Mouse (Mus musculus): ENCODE data around the gene Jak2. TPM values are rescaled to one million over a fixed set of nuclear protein-coding genes. Genes with fewer than 3 reads are reported as not detected.

Jak2 gene
- total RNA-seq, 2 experiments from 2014 or later: 27.2 to 31.4 TPM

- peak; percentile 70 to 73 for DNase-seq
Measured at GRCm38 (mm10) chr19:29253728-29254127, 2.1 kb downstream of the Jak2 start.

DNA sequence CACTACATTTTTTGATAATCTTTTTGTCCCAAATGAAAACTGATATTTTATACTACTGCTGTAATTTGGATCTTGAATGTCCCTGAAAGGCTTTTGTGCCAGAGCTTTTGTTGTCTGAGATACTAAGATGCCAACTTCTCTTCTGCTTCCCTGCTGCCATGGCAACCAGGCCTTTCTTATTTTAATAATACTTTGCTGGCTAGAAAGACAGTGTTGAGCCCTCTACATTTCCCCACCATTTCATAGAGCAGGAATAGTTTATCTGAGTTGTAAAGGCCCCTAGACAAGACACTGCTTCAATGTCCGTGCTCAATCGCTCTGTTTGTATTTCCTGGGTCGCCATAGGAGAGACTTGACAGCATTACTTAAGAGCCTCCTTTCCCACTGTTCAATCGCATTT, 3.0 kb downstream of the Jak2 start:
- DNase-seq: no peak

DNA sequence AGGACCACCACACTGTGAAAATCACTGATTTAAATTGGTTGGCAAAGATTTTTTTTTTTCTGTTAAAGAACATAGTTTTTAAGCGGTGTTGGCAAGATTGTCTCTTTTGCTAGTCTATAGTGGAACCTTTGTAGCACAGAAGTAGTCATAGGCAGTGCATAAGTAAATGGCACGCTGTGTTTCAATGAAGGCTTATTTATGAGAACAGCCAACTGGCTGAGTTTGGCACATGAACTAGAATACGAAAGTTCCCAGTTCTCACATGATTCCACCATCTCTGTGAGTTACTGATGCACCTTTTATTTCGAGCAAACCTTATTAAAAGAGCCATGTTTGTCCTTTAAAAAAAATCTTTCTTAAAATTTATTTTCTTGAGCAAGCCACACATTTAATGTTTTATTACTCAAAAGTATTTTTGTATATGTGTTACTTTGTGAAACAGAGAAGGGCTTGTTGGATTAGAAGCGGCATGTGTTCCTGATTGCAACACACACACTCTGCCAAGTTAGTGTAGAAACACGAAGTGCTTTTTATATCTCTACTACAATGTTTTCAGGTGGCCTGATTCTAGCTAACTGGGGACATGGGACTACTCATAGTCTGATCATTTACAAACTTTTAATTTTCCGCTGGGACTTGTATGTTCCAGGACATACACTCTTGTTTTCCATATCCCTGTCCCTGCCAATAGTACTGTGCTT, 3.8 kb downstream of the Jak2 start:
- no peak for DNase-seq

DNA sequence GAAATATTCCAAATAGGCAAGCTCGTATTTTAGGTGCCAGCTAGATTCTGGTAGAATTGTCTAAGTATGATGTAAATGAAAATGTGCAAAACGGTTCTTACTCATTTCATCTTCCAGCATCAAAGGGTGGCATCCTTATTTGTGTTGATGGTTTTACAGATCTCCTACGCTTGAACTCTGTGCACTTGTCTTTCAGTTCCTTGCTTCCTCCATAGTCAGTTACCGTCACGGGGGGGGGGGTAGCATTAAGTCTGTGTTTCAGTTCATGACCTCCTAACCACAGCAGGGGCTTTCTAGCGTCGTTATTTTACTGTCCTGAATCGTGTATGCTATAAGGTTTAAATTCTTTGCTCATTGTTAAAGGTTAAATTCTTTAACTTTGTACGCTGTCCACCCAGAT, 10.0 kb downstream of the Jak2 start:
- DNase-seq: no peak

DNA sequence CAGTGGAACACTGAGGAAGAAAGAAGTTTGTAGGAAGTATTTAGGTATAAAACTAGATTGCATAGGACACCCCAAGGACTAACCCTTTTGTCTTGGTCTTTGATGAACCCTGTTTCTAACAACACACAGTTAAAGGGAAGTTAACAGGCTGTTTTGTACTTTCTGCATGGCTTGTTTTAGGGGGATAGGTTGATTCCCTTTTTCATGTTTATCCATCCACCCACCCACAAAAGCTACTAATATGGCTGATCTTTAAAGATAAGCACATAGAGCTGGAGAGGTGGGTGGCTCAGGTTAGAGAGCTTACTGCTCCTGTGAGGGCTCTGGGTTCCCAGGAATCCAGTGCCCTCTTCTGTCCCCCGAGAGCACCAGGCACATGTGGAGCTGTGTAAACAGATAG, 11.9 kb downstream of the Jak2 start:
- no peak for DNase-seq

DNA sequence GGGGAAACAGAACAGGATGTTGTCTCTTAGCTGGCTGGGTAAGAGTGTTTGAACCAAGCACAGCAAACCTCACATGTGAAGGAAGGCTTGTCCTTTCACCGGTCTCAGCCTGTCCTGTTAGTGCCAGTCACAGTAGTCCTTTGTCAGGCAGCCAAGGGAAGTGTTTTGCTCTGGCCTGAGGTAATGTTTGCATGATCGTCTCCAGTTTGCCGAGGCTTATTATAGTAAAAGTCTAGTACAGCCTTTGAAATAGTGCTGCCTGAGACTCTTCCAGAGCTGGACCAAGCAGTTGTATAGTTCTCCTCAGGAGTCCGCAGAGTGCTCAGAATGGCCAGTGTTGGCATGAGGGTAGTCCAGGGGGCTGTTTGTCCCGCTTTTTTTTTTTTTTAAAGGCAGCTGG, 13.9 kb downstream of the Jak2 start:
- DNase-seq: no peak

- DNase-seq: no peak
Measured at GRCm38 (mm10) chr19:29267075-29267868, 15.6 kb downstream of the Jak2 start.

- no peak for DNase-seq
Measured at GRCm38 (mm10) chr19:29268788-29269321, 17.2 kb downstream of the Jak2 start.

DNA sequence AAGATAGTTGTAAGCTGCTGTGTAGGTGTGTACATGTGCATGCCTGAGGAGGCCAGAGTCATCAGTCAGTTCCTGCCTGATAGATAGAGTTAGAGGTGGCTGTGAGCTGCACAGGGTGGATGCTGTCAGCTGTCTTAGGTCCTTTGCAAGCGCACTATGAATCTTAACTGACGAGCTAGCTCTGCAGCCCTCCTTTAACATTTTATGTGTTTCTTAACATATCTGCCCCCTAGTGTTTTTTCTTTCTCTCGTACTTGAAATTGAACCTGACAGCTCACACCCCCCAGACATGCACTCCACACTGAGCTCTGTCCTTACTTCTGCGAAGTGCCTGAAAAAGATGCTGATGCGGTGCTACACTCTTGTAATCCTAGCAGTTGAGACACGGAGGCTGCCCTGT, 18.6 kb downstream of the Jak2 start:
- DNase-seq: no peak

DNA sequence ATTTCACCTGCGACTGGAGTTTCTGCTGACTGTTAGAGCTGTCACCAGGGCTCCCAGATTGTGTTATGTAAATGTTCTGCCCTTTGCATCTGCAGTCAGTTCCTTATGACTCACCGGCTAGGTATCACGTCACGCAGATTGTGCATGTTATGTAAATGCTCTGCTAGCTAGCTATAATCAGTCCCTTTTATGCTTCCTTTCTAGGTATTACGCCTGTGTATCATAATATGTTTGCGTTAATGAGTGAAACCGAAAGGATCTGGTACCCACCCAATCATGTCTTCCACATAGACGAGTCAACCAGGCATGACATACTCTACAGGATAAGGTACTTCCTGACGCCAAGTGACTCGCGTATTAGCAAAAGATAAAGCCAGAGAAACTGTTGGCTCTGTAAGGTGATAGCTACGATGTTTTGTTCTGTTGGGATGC, 19.5 kb downstream of the Jak2 start:
- no peak for DNase-seq

DNA sequence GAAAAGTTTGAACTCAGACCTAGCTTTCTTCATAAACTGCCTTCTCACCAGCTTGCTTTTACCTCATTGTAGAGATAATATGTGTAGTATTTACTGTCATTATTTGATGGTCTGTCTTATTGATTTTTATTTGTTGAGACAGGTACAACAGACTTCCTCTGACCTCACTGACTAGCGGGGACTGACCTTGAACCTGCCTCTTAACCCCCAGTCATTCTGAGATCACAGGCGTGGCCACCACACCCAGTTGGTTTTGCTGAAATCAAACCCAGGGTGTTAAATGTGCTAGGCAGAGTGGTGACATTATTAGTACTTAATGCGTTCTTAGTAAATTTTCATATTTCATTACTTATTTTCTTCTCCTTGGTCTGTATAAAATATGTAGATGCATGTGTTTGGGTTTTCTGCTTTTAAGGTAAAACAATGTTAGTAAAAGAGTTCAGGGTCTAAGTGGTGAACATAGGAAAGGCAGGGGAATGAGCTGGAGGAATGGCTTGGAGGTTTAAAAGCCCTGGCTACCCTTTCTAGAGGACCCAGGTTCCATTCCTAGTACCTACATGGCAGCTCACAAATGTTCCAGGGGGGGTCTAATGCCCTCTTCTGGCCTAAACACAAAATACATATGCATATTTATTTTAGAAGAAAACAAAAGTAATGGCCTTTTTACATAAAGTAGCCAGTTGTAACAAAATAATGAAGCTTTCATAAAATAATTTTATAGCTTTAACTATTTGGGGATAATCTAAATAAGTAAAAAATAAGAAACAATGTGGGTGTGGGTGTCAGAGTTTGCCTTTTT, 20.6 kb downstream of the Jak2 start:
- no peak for DNase-seq

GRCm38 (mm10) chr19:29276414-29276813, 24.8 kb downstream of the Jak2 start:
- DNase-seq: no peak

GRCm38 (mm10) chr19:29278944-29279587, 27.4 kb downstream of the Jak2 start:
- no peak for DNase-seq

DNA sequence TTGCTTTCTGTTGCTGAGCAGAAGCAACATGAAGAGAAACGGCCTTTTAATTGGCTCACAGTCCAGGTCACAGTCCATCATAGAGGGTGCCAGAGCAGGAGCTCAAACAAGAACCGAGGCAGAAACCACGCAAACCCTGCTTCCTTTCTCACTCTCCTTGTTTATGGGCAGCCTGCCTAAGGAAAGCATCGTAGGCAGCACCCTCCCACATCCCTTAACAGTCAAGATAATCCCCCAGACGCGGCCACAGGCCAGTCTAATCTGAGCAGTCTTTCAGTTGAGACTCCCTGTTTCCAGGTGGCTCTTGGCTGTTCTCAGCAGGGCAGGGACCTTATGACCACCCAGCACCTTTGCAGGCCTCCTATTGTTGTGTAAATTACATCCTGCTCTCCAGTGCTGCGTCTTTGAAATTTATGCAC, 33.8 kb downstream of the Jak2 start:
- DNase-seq: no peak

DNA sequence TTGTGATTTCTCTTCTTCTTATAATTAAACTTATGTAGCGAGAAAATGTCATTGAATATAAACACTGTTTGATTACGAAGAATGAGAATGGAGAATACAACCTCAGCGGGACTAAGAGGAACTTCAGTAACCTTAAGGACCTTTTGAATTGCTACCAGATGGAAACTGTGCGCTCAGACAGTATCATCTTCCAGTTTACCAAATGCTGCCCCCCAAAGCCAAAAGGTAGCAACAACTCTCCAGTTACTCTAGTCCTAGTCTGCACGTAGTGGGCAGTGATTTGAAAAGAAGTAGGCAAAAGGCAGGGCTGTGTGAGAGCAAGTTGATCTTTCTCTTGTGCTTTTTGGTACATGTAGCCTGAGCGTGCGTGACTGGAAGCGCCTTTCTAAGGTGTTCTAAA, 36.2 kb downstream of the Jak2 start:
- DNase-seq: no peak

DNA sequence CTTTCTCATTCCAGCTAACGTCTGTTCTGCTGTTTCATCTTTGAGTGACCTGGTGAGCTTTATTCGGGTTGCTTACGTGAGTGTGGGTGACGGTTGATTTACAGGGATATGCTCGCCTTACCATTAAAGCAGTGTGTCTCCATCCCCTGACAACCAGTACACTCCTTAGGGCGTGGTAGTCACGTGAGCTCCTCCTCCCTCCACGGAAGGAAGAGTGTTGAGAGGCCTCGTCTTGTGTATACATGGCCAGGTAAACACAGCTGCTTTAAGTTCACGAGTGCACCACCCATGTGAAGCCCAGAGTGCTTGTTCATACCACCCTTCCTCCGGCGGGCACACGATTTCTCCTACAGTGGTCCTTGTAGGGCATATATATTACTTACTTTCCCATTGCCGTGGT, 39.9 kb downstream of the Jak2 start:
- DNase-seq: no peak

DNA sequence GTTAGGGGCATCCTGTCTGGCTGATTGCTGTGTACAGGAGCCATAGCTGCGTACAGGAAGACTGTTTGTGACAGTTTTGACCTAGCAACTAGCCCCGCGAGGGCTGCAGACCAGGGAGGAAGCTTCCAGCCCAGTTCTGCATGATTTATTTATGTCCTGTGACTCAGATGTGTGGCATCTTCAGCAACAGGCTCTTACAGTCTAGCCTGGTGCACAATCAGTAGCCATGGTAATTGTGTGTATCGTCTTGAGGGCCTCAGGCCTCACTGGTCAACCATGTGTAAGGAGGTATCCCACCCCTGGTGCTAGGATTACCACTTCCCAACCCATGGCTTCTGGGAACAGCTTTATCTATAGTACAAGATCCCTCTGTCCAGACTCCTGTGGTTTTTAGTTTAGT, 40.9 kb downstream of the Jak2 start:
- DNase-seq: no peak

DNA sequence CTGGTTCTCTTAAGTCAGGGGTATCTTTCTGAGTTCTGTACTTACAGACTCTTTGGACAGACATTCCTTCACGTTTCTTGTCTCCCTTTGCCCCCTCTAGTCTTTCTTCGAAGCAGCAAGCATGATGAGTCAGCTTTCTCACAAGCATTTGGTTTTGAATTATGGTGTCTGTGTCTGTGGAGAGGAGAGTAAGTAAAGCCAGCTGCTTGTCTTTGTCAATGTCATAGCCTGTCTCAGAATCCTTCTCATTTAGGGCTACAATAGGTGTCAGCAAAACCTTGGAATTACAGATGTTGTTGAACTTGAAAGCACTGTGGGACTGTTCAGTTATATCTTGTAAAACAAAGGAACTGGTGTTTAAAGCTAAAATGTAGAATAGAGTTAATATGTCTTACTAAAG, 43.1 kb downstream of the Jak2 start:
- DNase-seq: no peak

GRCm38 (mm10) chr19:29296166-29296565, 44.5 kb downstream of the Jak2 start:
- no peak for DNase-seq

- no peak for DNase-seq
Measured at GRCm38 (mm10) chr19:29297366-29297765, 45.7 kb downstream of the Jak2 start.

DNA sequence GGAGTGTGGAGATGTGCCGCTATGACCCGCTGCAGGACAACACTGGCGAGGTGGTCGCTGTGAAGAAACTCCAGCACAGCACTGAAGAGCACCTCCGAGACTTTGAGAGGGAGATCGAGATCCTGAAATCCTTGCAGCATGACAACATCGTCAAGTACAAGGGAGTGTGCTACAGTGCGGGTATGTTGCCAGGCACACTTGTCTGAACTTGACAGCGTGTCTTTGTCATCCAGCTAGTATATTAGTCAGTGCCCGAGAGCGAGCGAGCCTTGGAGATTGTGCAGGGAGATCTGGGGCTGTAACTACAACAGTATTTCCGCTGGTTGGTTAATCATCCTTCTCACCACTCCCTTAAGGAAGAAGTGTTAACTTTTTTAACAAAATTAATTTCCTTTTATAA, 49.3 kb downstream of the Jak2 start:
- no peak for DNase-seq

GRCm38 (mm10) chr19:29302119-29302518, 50.5 kb downstream of the Jak2 start:
- no peak for DNase-seq

Data from layer of hippocampus, postnatal 36 days (tissue).